Mouse (Mus musculus): ENCODE results near the gene Rln3.

The Rln3 gene

DNA sequence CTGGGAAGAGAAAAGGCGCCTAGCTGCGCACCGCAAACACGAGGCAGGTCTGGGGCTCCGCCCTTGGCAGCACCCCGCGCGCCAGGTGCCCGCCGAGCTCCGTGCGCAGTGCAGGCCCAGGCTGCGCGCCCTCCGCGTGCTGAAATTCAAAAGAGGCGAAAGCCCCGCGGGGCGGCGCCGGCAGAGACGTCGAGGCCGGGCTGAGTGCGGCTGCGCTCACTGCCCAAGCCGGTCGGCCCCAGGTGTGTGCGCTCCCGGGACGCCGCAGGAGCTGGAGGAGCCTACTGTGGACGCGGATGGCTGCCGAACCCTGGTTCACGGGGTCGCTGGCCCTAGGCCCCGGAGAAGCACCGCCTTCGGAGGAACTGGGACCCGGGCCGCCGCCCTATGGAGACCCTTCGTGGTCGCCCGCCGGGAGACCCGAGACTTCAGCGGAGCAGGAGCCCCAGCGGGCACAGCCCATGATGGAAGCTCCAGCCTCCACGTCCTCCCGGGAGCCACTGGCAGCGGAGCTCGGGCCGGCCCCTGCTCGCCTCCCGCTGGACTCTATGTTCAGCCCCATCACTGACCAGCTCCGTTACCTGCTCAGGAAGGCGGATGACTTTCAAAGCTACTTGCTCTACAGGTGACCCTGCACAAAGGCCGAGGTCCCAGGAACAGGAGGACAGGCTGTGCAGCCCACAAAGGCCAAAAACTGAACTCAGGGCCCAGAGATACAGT lies 43.4 kb downstream of the Rln3 start, which contains the start of gene 1700067K01Rik:
Gene 1700067K01Rik, plus strand, starts transcription at position 222 of the 720 bp plus-strand sequence.
- peaks cover 41% of the 10 kb centered on the region for H3K36me3 ChIP-seq (ENCODE audit: insufficient read depth, low read length)
- TF ChIP-seq CTCF (conservative IDR thresholded peaks at IDR 0.05; ENCODE audit: low read length) (no peak), POU5F1 (IDR thresholded peaks at IDR 0.05; ENCODE audit: borderline replicate concordance, low read length) (no peak)

DNA sequence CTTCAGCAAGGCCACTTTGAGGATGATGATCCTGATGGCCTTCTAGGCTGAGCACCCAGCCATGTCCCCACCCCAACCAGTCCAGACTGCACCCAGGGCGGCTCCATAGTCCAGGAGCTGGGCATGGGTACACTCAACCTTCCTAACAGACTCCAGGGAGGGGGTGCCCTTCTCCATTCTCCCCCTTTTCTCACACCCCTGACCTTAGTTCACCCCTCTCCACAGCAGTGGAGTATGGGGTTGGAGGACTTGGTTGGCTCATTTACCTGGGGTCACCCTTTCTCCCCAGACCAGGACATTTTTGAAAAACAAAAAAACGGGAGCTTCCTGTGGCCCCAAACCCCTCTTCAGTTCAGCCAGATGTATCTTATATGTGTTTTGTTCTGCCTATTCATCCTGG lies 45.0 kb downstream of the Rln3 start:
- H3K36me3 ChIP-seq (ENCODE audit: insufficient read depth, low read length): peaks cover 44% of the 10 kb centered on the region
- H3K27me3 ChIP-seq (ENCODE audit: insufficient read depth, low read length): peaks cover 38% of the 10 kb centered on the region
- TF ChIP-seq POU5F1 (IDR thresholded peaks at IDR 0.05; ENCODE audit: borderline replicate concordance, low read length): no peak
- TF ChIP-seq CTCF (conservative IDR thresholded peaks at IDR 0.05; ENCODE audit: low read length): no peak
- no peak for TF ChIP-seq NANOG (IDR thresholded peaks at IDR 0.05; ENCODE audit: borderline replicate concordance, low read length)
- peak overlapping the region; percentile 86; the same call in 1 of the 2 replicates for H3K4me3 ChIP-seq (replicated peaks; ENCODE audit: low read length)
- no peaks in the 10 kb centered on the region for H3K9me3 ChIP-seq (ENCODE audit: low read length)
- H3K4me1 ChIP-seq (replicated peaks; ENCODE audit: low read depth, low read length): peaks cover 64% of the 10 kb centered on the region

More for the DNA sequence above, 43.4 kb downstream of the Rln3 start, which contains the start of gene 1700067K01Rik:
- Histone ChIP-seq H3K9me3 (ENCODE audit: low read length) (no peaks in the 10 kb centered on the region), H3K27me3 (ENCODE audit: insufficient read depth, low read length) (peaks cover 24% of the 10 kb centered on the region), H3K4me1 (replicated peaks; ENCODE audit: low read depth, low read length) (peaks cover 61% of the 10 kb centered on the region), H3K4me3 (replicated peaks; ENCODE audit: low read length) (peak within 1 kb of the TSS; percentile 76)

DNA sequence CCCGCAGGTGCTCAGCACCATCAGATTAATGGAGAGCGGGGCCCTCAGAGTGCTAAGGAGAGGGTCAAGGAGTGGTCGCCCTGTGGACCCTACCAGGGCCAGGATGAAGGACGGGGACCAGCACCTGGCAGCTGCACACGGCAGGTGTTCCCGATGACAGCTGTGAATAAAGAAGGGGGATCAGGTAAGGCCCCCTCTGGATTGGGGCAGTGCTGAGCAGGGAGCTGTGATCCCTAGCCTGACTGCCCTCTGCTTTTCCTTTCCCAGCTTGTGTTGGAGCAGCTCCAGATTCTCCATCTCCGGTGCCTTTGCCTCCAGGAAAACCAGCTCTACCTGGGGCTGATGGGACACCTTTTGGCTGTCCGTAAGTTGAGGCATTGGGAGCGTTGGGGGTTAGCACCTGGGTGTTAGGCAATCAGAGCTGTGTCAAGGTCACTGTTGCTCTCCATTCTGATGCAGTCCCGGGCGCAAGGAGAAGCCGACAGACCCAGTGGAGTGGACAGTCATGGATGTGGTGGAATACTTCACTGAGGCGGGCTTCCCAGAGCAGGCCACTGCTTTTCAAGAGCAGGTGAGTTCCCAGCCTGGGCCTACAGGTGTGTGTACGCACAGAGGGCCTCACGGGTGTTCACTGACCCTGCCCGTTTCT lies 45.6 kb downstream of the Rln3 start:
- Histone ChIP-seq H3K36me3 (ENCODE audit: insufficient read depth, low read length) (peaks cover 50% of the 10 kb centered on the region), H3K4me1 (replicated peaks; ENCODE audit: low read depth, low read length) (peaks cover 61% of the 10 kb centered on the region), H3K4me3 (replicated peaks; ENCODE audit: low read length) (peak overlapping the region; percentile 86), H3K9me3 (ENCODE audit: low read length) (no peaks in the 10 kb centered on the region), H3K27me3 (ENCODE audit: insufficient read depth, low read length) (peaks cover 42% of the 10 kb centered on the region)
- no peak for TF ChIP-seq POU5F1 (IDR thresholded peaks at IDR 0.05; ENCODE audit: borderline replicate concordance, low read length)
- TF ChIP-seq CTCF (conservative IDR thresholded peaks at IDR 0.05; ENCODE audit: low read length): no peak
- TF ChIP-seq NANOG (IDR thresholded peaks at IDR 0.05; ENCODE audit: borderline replicate concordance, low read length): no peak

DNA sequence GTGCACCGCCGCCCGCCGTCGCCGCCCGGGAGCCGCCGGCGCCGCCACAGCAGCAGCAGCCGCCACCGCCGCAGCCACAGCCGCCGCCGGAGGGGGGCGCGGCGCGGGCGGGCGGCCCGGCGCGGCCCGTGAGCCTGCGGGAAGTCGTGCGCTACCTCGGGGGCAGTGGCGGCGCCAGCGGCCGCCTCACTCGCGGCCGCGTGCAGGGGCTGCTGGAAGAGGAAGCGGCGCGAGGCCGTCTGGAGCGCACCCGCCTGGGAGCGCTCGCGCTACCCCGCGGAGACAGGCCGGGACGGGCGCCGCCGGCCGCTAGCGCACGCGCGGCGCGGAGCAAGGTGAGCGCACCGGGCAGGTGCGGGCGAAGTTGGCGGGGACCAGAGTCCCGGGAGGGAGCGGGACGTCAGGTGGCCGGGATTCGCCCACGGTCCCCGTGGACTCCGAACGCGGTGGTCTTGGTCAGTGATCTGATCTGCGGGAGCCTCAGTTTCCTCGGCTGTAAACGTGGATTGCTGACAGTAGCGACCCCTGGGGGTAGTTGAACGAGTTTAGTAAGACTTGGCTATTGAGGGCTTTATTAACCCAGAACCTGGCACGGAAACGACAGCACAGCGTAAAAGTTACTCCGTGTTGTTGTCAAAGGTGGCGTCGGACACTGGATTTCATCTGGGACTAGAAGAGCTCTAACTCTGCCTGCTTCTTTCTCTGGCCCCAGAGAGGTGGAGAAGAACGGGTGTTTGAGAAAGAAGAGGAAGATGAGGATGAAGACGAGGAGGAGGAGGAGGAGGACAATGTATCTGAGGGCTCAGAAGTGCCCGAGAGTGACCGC lies 46.4 kb downstream of the Rln3 start:
- TF ChIP-seq POU5F1 (IDR thresholded peaks at IDR 0.05; ENCODE audit: borderline replicate concordance, low read length): no peak
- TF ChIP-seq NANOG (IDR thresholded peaks at IDR 0.05; ENCODE audit: borderline replicate concordance, low read length): no peak
- TF ChIP-seq CTCF (conservative IDR thresholded peaks at IDR 0.05; ENCODE audit: low read length): peak; percentile 43
- peaks cover 50% of the 10 kb centered on the region for H3K36me3 ChIP-seq (ENCODE audit: insufficient read depth, low read length)
- H3K9me3 ChIP-seq (ENCODE audit: low read length): no peaks in the 10 kb centered on the region
- H3K4me1 ChIP-seq (replicated peaks; ENCODE audit: low read depth, low read length): peaks cover 54% of the 10 kb centered on the region
- H3K4me3 ChIP-seq (replicated peaks; ENCODE audit: low read length): peak overlapping the region; percentile 86
- H3K27me3 ChIP-seq (ENCODE audit: insufficient read depth, low read length): peaks cover 40% of the 10 kb centered on the region

DNA sequence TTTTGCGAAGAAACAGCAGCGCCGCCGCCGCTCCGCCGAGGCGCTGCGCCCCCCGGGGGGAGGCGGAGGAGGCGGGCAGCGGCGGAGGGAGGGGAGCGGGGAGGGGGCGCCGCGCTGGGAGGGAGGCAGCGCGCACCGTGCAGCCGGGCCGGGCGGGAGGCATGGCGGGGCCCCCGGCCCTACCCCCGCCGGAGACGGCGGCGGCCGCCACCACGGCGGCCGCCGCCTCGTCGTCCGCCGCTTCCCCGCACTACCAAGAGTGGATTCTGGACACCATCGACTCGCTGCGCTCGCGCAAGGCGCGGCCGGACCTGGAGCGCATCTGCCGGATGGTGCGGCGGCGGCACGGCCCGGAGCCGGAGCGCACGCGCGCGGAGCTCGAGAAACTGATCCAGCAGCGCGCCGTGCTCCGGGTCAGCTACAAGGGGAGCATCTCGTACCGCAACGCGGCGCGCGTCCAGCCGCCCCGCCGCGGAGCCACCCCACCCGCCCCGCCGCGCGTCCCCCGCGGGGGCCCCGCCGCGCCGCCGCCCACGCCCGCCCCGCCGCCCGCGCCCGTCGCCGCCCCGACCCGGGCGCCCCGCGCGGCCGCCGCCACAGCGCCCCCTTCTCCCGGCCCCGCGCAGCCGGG lies 47.2 kb downstream of the Rln3 start, which contains the start of gene Samd1:
Gene Samd1, plus strand, starts transcription at position 162 of the 631 bp plus-strand sequence.
- TF ChIP-seq NANOG (IDR thresholded peaks at IDR 0.05; ENCODE audit: borderline replicate concordance, low read length) (no peak), CTCF (conservative IDR thresholded peaks at IDR 0.05; ENCODE audit: low read length) (no peak), POU5F1 (IDR thresholded peaks at IDR 0.05; ENCODE audit: borderline replicate concordance, low read length) (no peak)
- no peaks in the 10 kb centered on the region for H3K9me3 ChIP-seq (ENCODE audit: low read length)
- peaks cover 38% of the 10 kb centered on the region for H3K27me3 ChIP-seq (ENCODE audit: insufficient read depth, low read length)
- H3K4me1 ChIP-seq (replicated peaks; ENCODE audit: low read depth, low read length): peaks cover 49% of the 10 kb centered on the region
- peaks cover 42% of the 10 kb centered on the region for H3K36me3 ChIP-seq (ENCODE audit: insufficient read depth, low read length)
- peak within 1 kb of the TSS; percentile 86 for H3K4me3 ChIP-seq (replicated peaks; ENCODE audit: low read length)

DNA sequence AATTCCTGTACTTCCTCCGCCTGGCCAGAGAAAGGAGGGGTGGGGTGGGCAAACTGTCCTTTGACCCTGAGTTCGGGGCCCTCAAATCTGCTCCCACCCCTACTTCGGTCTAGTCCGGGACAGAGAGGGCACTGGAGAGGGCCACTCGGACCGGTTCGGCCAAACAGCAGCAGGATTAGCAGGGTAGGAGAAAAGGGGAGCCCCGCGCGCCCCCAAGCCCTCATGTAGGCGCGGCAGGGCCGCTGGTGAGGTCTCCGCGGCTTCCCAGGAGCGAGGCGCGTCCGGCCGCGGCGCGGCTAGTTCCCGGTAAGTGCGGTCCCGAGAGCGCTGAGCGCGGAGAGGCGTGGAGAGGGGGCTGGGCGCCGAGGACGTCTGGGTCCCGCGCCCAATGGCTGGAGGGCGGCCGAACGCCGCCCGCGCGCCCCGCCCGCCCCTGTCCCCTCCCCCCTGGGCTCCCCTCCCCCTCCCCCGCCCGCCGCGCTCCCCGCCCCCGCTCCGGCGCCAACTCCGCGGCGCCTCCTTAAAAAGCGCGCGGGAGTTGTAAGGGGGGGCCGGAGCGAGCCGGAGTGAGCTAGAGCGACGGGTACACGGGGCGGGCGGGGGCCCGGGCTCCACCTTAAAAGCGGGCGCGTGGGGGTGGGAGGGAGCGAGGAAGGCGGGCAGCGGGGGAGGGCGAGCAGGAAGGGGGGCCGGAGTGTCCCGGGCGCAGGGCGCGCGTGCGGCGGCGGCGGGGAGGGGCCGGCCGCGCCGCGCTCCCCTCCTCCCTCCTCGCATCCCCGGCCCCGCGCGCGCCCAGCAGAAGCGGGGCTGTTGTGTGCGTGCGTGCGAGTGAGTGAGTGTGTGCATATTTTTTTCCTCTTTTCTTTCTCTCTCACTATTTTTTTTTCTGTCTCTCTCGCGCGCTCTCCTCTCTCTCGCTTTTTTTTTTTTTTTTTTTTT lies 48.0 kb downstream of the Rln3 start:
- no peak for TF ChIP-seq CTCF (conservative IDR thresholded peaks at IDR 0.05; ENCODE audit: low read length)
- no peak for TF ChIP-seq POU5F1 (IDR thresholded peaks at IDR 0.05; ENCODE audit: borderline replicate concordance, low read length)
- TF ChIP-seq NANOG (IDR thresholded peaks at IDR 0.05; ENCODE audit: borderline replicate concordance, low read length): no peak
- Histone ChIP-seq H3K9me3 (ENCODE audit: low read length) (no peaks in the 10 kb centered on the region), H3K4me1 (replicated peaks; ENCODE audit: low read depth, low read length) (peaks cover 44% of the 10 kb centered on the region), H3K4me3 (replicated peaks; ENCODE audit: low read length) (peak overlapping the region; percentile 85), H3K36me3 (ENCODE audit: insufficient read depth, low read length) (peaks cover 40% of the 10 kb centered on the region), H3K27me3 (ENCODE audit: insufficient read depth, low read length) (peaks cover 30% of the 10 kb centered on the region)

DNA sequence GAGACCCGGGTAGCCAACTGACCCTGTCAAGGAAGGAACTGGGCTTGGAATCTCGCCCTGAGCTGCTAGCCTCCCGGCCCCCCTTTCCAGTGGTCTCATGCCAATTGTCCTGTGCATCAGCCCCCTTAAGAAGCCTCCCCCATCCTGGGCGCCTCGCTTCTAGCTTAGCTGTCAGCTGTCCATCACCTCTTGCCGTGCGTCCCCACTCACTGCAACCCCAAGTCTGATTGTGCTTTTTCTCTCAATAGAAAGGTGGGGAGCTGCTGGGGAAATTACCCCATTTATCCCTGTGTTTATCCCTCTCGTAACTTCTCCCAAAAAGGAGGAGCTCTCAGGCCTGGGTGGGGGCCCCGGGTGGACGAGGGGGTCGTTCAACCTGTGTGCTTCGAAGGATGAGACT lies 48.8 kb downstream of the Rln3 start:
- Histone ChIP-seq H3K27me3 (ENCODE audit: insufficient read depth, low read length) (peaks cover 25% of the 10 kb centered on the region), H3K9me3 (ENCODE audit: low read length) (no peaks in the 10 kb centered on the region), H3K4me1 (replicated peaks; ENCODE audit: low read depth, low read length) (peaks cover 39% of the 10 kb centered on the region), H3K4me3 (replicated peaks; ENCODE audit: low read length) (peak overlapping the region; percentile 85), H3K36me3 (ENCODE audit: insufficient read depth, low read length) (peaks cover 47% of the 10 kb centered on the region)
- TF ChIP-seq NANOG (IDR thresholded peaks at IDR 0.05; ENCODE audit: borderline replicate concordance, low read length) (no peak), POU5F1 (IDR thresholded peaks at IDR 0.05; ENCODE audit: borderline replicate concordance, low read length) (no peak), CTCF (conservative IDR thresholded peaks at IDR 0.05; ENCODE audit: low read length) (no peak)
